Mouse (Mus musculus) hindbrain, postnatal 0 days (tissue): ENCODE data around the gene Tor3a. TPM values are rescaled to one million over a fixed set of nuclear protein-coding genes. Genes with fewer than 3 reads are reported as not detected.

ENCODE experiments used
- ATAC-seq: fragments of 200-750 bp; cut with Nextera tagmentation; 2 replicates; pipeline ENCODE4 v1.8.0; 2017; ENCODE audit warnings: mild to moderate bottlenecking, moderate TSS enrichment, moderate library complexity
- DNase-seq: peaks from one replicate; pipeline ENCODE4 v3.0.0-alpha.2; 2015; ENCODE audit warnings: low spot score
- H3K27ac ChIP-seq: fragments of 300-500 bp; sonication (generic); 2 replicates; pipeline ENCODE4 v1.5.1; 2014; ENCODE audit warnings: mild to moderate bottlenecking
- H3K27me3 ChIP-seq: fragments of 300-500 bp; sonication (generic); 2 replicates; pipeline ENCODE4 v1.6.1; 2014; ENCODE audit warnings: low read length, mixed read lengths; ENCODE audit not compliant: insufficient read depth
- H3K36me3 ChIP-seq: fragments of 300-500 bp; sonication (generic); 2 replicates; pipeline ENCODE4 v1.6.1; 2014; ENCODE audit warnings: low read length, mixed read lengths; ENCODE audit not compliant: insufficient read depth
- H3K4me1 ChIP-seq: fragments of 300-500 bp; sonication (generic); 2 replicates; pipeline ENCODE4 v1.6.1; 2014; ENCODE audit warnings: antibody characterized with exemption, low read length, mixed read lengths; ENCODE audit not compliant: insufficient read depth
- H3K4me2 ChIP-seq: fragments of 300-500 bp; sonication (generic); 2 replicates; pipeline ENCODE4 v1.6.1; 2014; ENCODE audit warnings: low read depth, mild to moderate bottlenecking, low read length, moderate library complexity, mixed read lengths
- H3K4me3 ChIP-seq: fragments of 300-500 bp; sonication (generic); 2 replicates; pipeline ENCODE4 v1.5.1; 2014; ENCODE audit warnings: low read length
- H3K9ac ChIP-seq: fragments of 300-500 bp; sonication (generic); replicated peaks from 2 replicates; pipeline ENCODE4 v1.6.1; 2014; ENCODE audit warnings: mild to moderate bottlenecking, low read length, moderate library complexity, mixed read lengths
- H3K9me3 ChIP-seq: fragments of 300-500 bp; sonication (generic); 2 replicates; pipeline ENCODE4 v1.6.1; 2016; ENCODE audit warnings: low read length, mixed read lengths
- CTCF ChIP-seq: IDR thresholded peaks from 2 replicates; pipeline ENCODE4 v1.5.1; 2016; ENCODE audit warnings: antibody characterized with exemption, control low read depth, low read depth
- WGBS: fragments of 180-500 bp; shearing (Covaris S2); extraction: QIAGEN DNeasy Blood & Tissue Kit; methylation state at CpG from one replicate; pipeline ENCODE4 v1.1.7; 2014; 5-methylcytosine and 5-hydroxymethylcytosine counted together
- polyA plus RNA-seq: library from polyadenylated mRNA; unstranded; fragments of >200 nt; fragmentation: Nextera tagmentation; extraction: Ambion mirVana; gene quantifications from 2 replicates; pipeline ENCODE4 v1.2.1, GENCODE M21; 2015
- total RNA-seq: library from RNA; depleted of rRNA; stranded (reverse); fragments of >200 nt; gene quantifications from 2 replicates; pipeline ENCODE4 v1.2.3, GENCODE M21; 2014

Gene Tor3a
- total and polyA plus RNA-seq, 2 experiments from 2014 or later: 3.0 to 5.6 TPM

DNA sequence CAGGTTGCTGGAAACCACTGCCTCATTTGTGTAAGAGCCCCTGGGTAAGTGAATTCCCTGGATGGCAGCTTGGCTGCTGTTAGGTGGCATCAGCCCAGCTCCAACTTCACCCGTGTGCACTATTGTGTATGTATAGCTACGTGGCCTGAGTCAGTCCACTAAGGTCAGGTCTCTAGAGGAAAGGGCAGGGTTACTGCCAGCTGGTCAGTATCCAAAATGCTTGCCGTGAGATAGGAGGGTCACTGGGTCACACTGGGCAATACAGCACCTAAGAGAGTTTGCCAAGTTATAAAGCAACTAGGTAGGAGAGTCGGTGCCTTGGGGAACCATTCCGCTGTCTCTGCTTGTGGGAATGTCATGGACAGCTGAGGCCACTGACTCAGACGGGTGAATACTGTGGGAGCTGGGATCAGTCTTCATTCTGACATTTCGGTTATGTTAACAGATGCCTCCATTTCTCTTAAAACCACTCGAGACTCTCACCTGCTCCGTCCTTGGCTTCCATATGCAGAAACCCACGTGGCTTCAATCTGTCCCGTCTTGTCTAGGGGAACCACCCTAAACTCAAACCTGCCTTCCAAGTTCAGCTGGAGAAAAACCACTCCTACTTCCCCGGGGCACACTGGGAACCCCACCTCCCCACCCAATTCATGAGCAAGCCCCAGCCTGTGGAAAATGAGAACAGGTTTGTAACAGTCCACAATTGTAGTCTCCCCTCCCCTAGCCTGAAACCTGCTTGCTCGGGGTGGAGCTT lies 14.1 kb downstream of the Tor3a start:
- no peak for DNase-seq
- no peak overlapping the region for H3K4me3 ChIP-seq
- H3K4me1 ChIP-seq: no peaks in the 10 kb centered on the region
- no peak overlapping the region for H3K4me2 ChIP-seq
- 81% methylated on average over 13 of the region's 13 CpGs for WGBS
- H3K36me3 ChIP-seq: no peaks in the 10 kb centered on the region
- ATAC-seq: no peak
- no peak for TF ChIP-seq CTCF
- no peak overlapping the region for H3K27ac ChIP-seq
- no peak overlapping the region for H3K9ac ChIP-seq
- H3K9me3 ChIP-seq: no peaks in the 10 kb centered on the region
- H3K27me3 ChIP-seq: no peaks in the 10 kb centered on the region

DNA sequence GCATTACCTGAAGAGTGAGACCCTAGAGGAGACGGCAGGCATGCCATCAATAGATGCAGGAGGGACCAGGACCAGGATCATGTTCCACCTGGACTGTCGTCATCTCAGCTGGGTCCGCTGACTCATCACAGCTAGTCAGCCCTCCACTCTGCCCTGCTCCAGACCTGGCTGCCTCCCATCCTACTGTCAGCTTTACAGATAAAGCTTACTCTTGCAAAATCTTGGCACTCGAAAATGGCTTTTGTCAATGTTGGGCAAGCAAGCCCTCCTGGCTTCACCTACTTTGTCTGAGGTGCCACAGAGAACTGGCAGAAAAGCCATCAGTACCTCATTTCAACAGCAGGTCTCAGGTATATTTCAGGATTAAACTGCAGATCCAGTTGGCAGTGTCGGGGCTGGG lies 15.5 kb downstream of the Tor3a start:
- Histone ChIP-seq H3K4me1 (no peaks in the 10 kb centered on the region), H3K4me2 (no peak overlapping the region), H3K4me3 (no peak overlapping the region), H3K27ac (no peak overlapping the region), H3K9me3 (no peaks in the 10 kb centered on the region), H3K9ac (no peak overlapping the region), H3K36me3 (no peaks in the 10 kb centered on the region), H3K27me3 (no peaks in the 10 kb centered on the region)
- no peak for DNase-seq
- no peak for TF ChIP-seq CTCF
- ATAC-seq: 0 out of 2 replicates have a peak, but pooled peaks have one; percentile 14
- 84% methylated on average over 5 of the region's 5 CpGs for WGBS

DNA sequence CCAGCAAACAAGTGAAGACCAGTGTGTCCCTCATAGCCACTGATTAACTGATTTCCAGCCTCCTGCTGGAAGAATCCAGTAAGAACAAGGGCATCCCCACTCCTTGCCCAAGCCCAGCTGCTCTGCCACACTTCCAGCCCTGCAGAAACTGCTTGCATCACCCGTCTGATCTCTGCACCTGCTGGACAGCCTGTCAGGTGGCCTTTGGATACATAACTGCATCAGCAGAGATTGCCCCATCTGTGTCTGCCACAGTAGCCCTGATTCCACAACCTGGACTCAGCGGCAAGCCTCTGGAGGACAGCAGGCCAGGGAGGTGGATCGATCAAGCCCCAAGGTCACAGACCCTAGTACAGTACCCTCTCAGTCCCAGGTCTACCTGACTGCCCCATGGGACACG lies 16.6 kb downstream of the Tor3a start:
- Histone ChIP-seq H3K4me3 (no peak overlapping the region), H3K27me3 (no peaks in the 10 kb centered on the region), H3K4me1 (no peaks in the 10 kb centered on the region), H3K27ac (no peak overlapping the region), H3K9ac (no peak overlapping the region), H3K4me2 (no peak overlapping the region), H3K36me3 (no peaks in the 10 kb centered on the region), H3K9me3 (no peaks in the 10 kb centered on the region)
- ATAC-seq (no peak), DNase-seq (no peak)
- 84% methylated on average over 4 of the region's 4 CpGs for WGBS
- TF ChIP-seq CTCF: peak; percentile 35

DNA sequence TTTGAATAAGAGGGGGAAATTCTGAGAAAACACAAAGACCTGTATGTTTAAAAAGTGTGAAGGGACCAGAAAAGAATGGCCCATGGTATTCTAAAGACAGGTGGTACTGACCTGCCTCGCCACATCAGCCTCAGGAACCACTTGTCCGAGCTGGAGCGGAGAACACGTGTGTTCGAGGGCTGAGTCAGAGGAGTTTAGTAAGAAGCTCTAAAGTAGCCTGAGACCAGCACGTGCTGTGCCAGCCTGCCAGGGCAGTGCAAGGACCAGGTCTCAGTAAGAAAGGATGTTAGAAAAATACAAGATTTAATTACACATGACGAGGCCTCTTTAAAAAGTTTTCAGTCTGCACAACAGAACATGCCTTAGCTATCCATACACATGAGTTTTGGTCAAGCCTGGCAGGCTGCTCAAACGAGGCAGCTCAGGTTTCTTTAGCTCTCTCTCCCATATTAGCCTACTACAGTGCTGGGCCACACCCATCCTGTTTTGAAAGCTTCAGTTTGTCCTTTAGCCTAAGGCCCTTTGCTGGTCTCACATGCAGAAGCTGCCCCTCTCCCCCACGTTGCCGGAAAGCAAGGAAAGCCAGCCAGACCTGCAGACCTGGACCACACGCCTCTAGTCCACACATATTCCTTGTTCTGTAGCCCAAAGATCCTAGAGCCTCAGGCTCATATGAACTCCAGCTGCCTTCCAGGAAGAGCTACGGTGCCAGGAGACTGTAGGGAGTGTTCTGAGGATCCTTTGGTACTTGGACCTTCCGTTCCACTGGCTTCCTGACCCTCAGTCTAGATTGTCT lies 19.2 kb downstream of the Tor3a start:
- H3K4me3 ChIP-seq: no peak overlapping the region
- no peaks in the 10 kb centered on the region for H3K9me3 ChIP-seq
- no peaks in the 10 kb centered on the region for H3K27me3 ChIP-seq
- H3K36me3 ChIP-seq: no peaks in the 10 kb centered on the region
- no peak overlapping the region for H3K9ac ChIP-seq
- H3K4me2 ChIP-seq: no peak overlapping the region
- no peak for DNase-seq
- 0 out of 2 replicates have a peak overlapping the region, but pooled peaks have one; percentile 15 for H3K27ac ChIP-seq
- ATAC-seq: no peak
- no peaks in the 10 kb centered on the region for H3K4me1 ChIP-seq
- 84% methylated on average over 13 of the region's 13 CpGs for WGBS
- TF ChIP-seq CTCF: no peak

DNA sequence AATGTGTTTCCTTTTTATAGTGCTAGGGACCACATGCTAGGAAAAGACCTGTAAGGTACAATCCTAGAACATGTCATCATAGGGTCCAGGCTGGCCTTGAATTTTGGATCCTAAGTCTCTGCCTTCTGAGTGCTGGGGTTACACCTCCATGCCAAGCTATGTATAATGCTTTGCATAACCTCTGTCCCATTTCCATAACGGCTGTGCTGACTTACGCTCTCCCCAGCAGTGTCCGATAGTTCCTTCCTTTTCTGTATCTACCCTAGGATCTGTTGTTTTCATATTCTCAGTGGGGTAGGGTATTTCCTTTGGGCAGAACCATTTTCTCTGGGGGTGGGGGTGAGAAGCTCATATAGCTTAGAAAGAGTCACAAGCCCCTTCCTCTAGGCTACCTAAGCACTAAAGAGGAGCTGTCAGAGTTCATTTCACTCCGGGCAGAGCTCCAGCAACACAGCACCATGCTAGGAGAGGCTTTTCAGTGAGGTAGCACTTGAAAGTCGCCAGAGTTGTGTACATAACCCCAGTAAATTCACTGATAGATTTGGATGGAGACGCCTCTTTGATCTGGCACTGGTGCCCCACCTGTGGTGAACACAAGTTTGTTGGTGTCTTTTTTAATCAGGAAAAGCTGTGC lies 21.9 kb downstream of the Tor3a start:
- WGBS: 44% methylated on average over 6 of the region's 6 CpGs
- Histone ChIP-seq H3K9me3 (no peaks in the 10 kb centered on the region), H3K4me2 (no peak overlapping the region), H3K4me1 (no peaks in the 10 kb centered on the region), H3K36me3 (no peaks in the 10 kb centered on the region; the same call in 1 of the 2 replicates), H3K27me3 (no peaks in the 10 kb centered on the region), H3K27ac (no peak overlapping the region), H3K9ac (no peak overlapping the region), H3K4me3 (no peak overlapping the region)
- ATAC-seq (peak; percentile 47; the same call in 1 of the 2 replicates), DNase-seq (no peak)
- no peak for TF ChIP-seq CTCF

DNA sequence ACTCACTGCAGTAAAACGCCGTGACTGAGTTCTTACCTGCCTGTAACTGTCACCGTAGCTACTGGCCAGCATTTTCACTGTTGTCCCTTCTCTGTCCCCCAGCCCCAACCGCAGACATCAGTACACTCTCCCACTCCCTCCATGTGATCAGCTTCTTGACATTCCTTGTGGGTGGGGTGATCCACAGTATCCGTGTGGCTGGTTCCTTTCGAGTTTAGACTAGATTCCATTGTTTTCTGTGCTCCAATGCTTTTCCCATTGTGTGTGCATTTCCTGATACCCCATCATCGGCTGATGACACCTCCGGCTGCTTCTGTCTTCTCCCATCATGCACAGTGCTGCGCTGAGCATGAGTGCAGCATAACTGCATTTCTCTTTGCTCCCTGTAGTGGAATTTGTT lies 23.5 kb downstream of the Tor3a start:
- no peaks in the 10 kb centered on the region for H3K4me1 ChIP-seq
- no peaks in the 10 kb centered on the region for H3K27me3 ChIP-seq
- no peaks in the 10 kb centered on the region for H3K9me3 ChIP-seq
- H3K36me3 ChIP-seq: no peaks in the 10 kb centered on the region; the same call in 1 of the 2 replicates
- H3K27ac ChIP-seq: no peak overlapping the region
- ATAC-seq (no peak), DNase-seq (no peak)
- H3K9ac ChIP-seq: no peak overlapping the region
- 66% methylated on average over 9 of the region's 9 CpGs for WGBS
- H3K4me3 ChIP-seq: no peak overlapping the region
- TF ChIP-seq CTCF: no peak
- H3K4me2 ChIP-seq: no peak overlapping the region
